In the genomic region with DNA sequence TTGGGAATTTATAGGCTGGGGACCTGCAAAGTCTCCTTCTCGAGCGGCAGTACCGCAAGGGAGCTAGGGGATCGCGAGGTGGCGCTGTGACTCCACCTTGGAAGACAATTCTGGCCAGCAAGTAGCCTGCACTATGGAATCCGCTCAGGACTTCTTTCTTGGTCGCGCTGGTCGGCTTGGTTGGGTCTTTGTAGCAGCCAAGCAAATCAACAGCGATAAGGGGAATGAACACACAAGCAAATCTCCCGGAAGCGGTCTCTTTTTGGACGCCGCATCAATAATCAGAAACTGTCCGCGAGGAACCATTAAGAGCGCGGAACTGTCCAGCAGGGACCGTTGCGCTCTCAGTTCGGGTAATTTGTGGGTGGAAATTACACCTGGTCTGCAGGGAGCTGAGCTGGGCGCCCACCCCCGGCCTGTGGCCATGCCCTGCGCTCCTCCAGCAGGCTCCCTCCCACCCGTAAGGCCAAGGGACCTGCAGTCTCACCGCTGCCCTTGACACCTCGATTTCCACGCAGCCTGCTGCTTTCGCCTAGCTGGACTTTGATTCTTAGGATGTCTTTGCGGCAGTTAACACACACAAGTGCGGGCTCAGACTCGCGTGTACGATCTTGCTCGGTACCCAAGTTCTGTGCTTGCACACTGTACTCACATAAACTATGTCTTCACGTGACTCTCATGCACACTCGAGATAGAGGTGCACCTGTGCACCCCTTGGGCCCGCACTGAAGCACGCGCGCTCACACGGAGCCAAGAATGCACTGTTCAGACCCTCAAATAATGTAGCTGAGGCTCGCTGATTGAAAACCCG, we compare ENCODE assay signal across 8 mouse cellular contexts. TPM values are rescaled to one million over a fixed set of nuclear protein-coding genes. Genes with fewer than 3 reads are reported as not detected.
DNase-seq lines count a peak whose midpoint lies in the region; ATAC-seq and TF ChIP-seq lines count a peak whose summit lies in the region.

No protein-coding gene starts in this region.

- peak overlapping the region; percentile 31 for H3K4me3 ChIP-seq in ES-Bruce4 (ENCODE audit: low read depth, low read length)
- H3K4me3 ChIP-seq in hindbrain, embryonic 10.5 days, result peak overlapping the region; percentile 61
- H3K4me3 ChIP-seq in lung, postnatal 0 days (ENCODE audit: low read depth, low read length), result peak overlapping the region; percentile 34

- H3K9ac ChIP-seq in ES-Bruce4 (ENCODE audit: low read depth, poor library complexity, severe bottlenecking), result no peak overlapping the region
- no peak overlapping the region for H3K9ac ChIP-seq in lung, postnatal 0 days (replicated peaks; ENCODE audit: low read depth)

- TF ChIP-seq EP300 in ES-Bruce4 (IDR thresholded peaks at IDR 0.05; ENCODE audit: insufficient read depth, low read depth, low read length), result no peak
- no peak for TF ChIP-seq EP300 in lung, postnatal 0 days (IDR thresholded peaks at IDR 0.05)

- H3K27me3 ChIP-seq in ES-Bruce4 (ENCODE audit: control insufficient read depth, insufficient read depth, low read length, poor library complexity, severe bottlenecking), result peaks cover 16% of the 10 kb centered on the region
- H3K27me3 ChIP-seq in hindbrain, embryonic 10.5 days (ENCODE audit: insufficient read depth, poor library complexity, severe bottlenecking), result peaks cover 51% of the 10 kb centered on the region
- H3K27me3 ChIP-seq in lung, postnatal 0 days (replicated peaks; ENCODE audit: insufficient read depth, low read length), result peaks cover 38% of the 10 kb centered on the region

- H3K36me3 ChIP-seq in ES-Bruce4 (ENCODE audit: control insufficient read depth, insufficient read depth, low read length, poor library complexity, severe bottlenecking), result no peaks in the 10 kb centered on the region
- H3K36me3 ChIP-seq in hindbrain, embryonic 10.5 days, result no peaks in the 10 kb centered on the region
- H3K36me3 ChIP-seq in lung, postnatal 0 days (ENCODE audit: insufficient read depth, low read length), result no peaks in the 10 kb centered on the region

- ATAC-seq in frontal cortex, adult (ENCODE audit: low TSS enrichment), result peak; percentile 96
- peak; percentile 78 for ATAC-seq in lung, postnatal 0 days

- no peaks in the 10 kb centered on the region for H3K4me1 ChIP-seq in ES-Bruce4 (ENCODE audit: control insufficient read depth, insufficient read depth, low read length)
- peaks cover 34% of the 10 kb centered on the region for H3K4me1 ChIP-seq in hindbrain, embryonic 10.5 days (replicated peaks)
- H3K4me1 ChIP-seq in lung, postnatal 0 days (ENCODE audit: insufficient read depth, low read depth, low read length), result peaks cover 15% of the 10 kb centered on the region; the same call in 1 of the 2 replicates

- H3K27ac ChIP-seq in ES-Bruce4 (ENCODE audit: insufficient read depth, low read length), result no peak overlapping the region
- peak overlapping the region; percentile 82 for H3K27ac ChIP-seq in hindbrain, embryonic 10.5 days
- no peak overlapping the region for H3K27ac ChIP-seq in lung, postnatal 0 days (ENCODE audit: low read length)

- H3K4me2 ChIP-seq in lung, postnatal 0 days (replicated peaks; ENCODE audit: low read depth, low read length), result peak overlapping the region; percentile 58

- no peaks in the 10 kb centered on the region for H3K9me3 ChIP-seq in ES-Bruce4 (replicated peaks; ENCODE audit: control insufficient read depth, insufficient read depth, low read length, poor library complexity, severe bottlenecking)
- H3K9me3 ChIP-seq in hindbrain, embryonic 10.5 days, result no peaks in the 10 kb centered on the region
- H3K9me3 ChIP-seq in lung, postnatal 0 days (ENCODE audit: low read length), result no peaks in the 10 kb centered on the region

- peak; percentile 91 for TF ChIP-seq CTCF in ES-Bruce4 (IDR thresholded peaks at IDR 0.05; ENCODE audit: low read depth, low read length)
- TF ChIP-seq CTCF in lung, postnatal 0 days (IDR thresholded peaks at IDR 0.05), result peak; percentile 97

- no peak for TF ChIP-seq POLR2A in ES-Bruce4 (IDR thresholded peaks at IDR 0.05; ENCODE audit: insufficient read depth, low read length)

- under 1% methylated on average over 45 of the region's 45 CpGs for WGBS in hindbrain, embryonic 10.5 days
- under 1% methylated on average over 45 of the region's 45 CpGs for WGBS in lung, postnatal 0 days

- DNase-seq in cerebellum, adult 18-20 months, result peak; percentile 92 to 94
- peak; percentile 92 for DNase-seq in hindbrain, embryonic 10.5 days (ENCODE audit: low spot score)
- peak; percentile 90 to 92 for DNase-seq in layer of hippocampus, postnatal 10 days (ENCODE audit: low spot score in 2 of 2)
- peak; percentile 89 for DNase-seq in lung, postnatal 0 days (ENCODE audit: low spot score)
- peak; percentile 54 for DNase-seq in retina, adult 2 months (ENCODE audit: low read depth, low spot score)
- DNase-seq in thymus, postnatal 25 days, result peak; percentile 77

RNA-seq across cellular contexts. Expression of a gene that starts 5.9 kb away (rescaled TPM):
- polyA plus RNA-seq in ES-Bruce4 (2011; ENCODE audit: insufficient read depth, insufficient read length, low read depth, missing spikeins), result 0.93 and 2.3 TPM in 2 replicates
- polyA plus RNA-seq in hindbrain, embryonic 10.5 days (2016; fragmentation: Nextera tagmentation; extraction: Ambion mirVana), result 60.1 and 77.9 TPM in 2 replicates
- total RNA-seq in layer of hippocampus, postnatal 10 days (2021), result 1 to 10 TPM; 3.7 to 5.2 TPM
- polyA plus RNA-seq in lung, postnatal 0 days (2015; fragmentation: Nextera tagmentation; extraction: Ambion mirVana), result 8.8 and 9.1 TPM in 2 replicates
